Mouse (Mus musculus) cerebellum, adult 9-11 months (tissue): ENCODE measurements at regions not wholly inside any gene's neighbourhood (a gene's known extent, or its start where the extent isn't known, plus 50 kb on each side); places are given as distances from the start of the nearest gene placed in this dataset.

ENCODE experiments used
- DNase-seq: peaks from one replicate; pipeline ENCODE4 v3.0.0; 2022

DNA sequence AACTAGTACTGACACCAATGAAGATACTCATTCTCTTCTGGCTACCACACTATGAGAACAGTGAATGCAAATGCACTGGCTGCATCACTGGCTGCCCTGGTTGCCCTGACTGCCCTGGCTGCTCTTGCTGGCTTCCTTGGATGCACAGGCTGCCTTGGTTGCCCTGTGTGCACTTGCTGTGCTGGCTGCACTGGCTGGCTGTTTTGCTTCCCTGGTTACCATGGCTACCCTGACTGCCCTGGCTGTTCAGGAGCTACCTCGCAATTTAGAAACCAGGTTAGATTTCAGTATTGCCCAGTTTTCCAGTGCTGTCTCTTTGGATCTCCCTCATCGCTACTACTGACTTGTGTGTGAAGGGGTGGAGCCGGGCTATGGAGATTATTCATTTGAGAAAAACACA, 175.7 kb downstream of the Fat4 start:
- DNase-seq: no peak

- DNase-seq: no peak
Measured at GRCm38 (mm10) chr3:39065457-39065856, 178.7 kb downstream of the Fat4 start.

DNA sequence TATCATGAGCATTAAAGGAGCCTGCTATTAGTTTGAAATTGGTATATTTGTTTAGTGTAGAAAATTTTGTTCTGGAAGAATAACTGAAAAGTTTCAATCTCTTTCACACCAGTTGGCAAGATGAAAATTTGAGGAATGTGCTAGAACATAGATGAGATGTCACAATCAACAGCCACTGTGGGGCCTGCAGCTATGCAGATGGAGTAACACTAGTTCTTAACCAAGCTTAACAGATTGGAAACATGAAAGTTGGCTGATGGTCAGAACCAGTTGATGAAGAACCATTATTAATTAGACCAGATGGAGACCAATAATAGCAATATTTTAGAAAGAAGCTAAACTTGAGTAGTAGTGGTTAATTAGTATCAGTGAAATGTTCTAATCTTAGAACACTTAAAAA, 182.3 kb downstream of the Fat4 start:
- DNase-seq: no peak

- DNase-seq: no peak
Measured at GRCm38 (mm10) chr3:39082678-39083270, 196.0 kb downstream of the Fat4 start.

DNA sequence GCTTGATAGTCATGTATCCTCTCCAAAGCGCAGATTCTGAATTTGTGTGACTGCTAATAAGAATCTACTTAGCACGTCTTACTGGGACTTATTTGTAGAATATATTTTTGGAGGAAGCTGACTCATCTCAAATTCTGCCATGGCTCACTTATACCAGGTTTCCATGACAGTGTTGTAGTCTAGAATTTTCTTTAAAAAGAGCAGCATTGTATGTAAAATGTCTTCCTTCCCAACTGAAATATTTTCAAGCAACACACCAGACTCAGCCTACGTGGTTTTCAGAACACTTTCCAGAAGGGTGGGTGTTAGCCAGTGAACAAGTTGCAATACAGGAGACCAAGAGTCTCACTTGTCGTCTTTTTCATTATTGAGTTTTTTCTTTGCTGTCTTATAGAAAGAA, 202.2 kb downstream of the Fat4 start:
- no peak for DNase-seq

GRCm38 (mm10) chr3:39102324-39102723, 215.6 kb downstream of the Fat4 start:
- no peak for DNase-seq

DNA sequence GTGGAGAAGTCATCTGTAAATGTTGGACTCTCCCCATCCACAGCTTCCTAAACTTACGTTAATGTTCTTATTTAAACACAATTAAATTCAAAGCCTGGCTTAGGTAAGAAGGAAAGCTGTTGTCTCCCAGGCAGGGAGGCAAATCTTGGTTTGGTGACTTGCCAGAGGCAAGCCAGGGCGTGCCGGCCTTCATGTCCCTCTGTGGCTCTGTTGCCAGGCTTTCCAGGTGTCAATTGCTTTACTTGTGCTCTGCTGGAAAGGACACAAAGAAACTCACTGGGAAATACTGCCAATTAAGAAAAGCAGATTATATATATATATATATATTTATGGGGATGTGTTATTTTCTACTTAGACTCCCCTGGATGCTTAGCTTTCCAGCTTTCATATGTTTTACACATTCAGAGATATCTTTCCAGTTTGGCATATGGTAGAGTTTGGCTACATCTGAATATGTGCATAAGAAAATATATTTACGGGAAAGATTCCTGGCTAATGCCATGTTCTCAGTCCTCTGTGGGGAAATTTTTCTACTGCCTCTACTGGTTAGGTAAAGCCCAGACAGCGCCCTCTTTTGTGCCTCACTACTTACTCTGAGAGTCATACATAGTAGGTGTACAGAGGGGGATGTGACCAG, 223.1 kb downstream of the Fat4 start:
- DNase-seq: no peak

- DNase-seq: no peak
Measured at GRCm38 (mm10) chr3:39114056-39114455, 227.3 kb downstream of the Fat4 start.

DNA sequence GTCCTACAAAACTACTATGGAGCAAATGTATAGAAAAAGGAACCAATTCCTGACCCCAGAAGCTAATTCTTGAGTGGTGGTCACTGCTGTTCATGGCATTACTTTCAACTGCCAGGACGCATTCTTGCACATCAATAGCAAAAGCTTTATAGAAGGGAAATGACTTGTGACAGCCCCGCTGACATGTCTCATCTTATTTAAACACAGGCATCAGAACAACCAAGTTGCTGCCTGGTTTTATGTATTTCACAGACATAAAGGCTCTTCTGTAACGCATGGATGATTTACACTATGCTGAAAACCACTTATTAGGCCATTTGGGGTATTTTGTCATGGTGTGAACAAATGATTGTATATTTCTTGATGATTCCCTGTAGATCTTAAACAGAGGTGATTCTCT, 228.1 kb downstream of the Fat4 start:
- DNase-seq: no peak

DNA sequence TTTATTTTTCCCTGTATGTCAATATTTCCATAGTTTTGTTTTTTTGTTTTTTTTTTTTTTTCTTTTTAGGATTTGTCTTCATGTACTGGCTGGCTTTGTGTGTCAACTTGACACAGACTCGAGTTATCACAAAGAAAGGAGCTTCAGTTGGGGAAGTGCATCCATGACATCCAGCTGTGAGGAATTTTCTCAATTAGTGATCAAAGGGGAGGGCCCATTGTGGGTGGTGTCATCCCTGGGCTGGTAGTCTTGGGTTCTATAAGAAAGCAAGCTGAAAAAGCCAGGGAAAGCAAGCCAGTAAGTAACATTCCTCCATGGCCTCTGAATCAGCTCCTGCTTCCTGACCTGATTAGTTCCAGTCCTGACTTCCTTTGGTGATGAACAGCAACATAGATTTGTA, 228.7 kb downstream of the Fat4 start:
- no peak for DNase-seq

DNA sequence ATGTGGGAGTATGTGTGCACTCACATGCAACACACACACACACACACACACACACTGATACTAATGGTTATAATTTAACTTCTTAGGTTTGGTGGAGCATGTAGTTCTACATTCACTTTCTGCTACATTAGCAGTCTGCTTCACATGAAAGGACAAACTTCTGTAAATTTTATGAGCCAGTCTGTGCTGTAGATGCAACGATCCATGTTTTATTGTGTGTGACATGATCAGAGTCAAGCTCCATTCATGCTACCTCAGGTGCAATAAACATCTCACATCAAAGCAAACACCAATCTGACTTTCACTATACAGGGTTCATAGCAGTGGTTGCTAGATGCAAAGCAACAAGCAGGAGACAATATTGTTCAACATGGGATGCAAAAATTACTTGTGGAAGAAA, 235.5 kb downstream of the Fat4 start:
- DNase-seq: no peak

GRCm38 (mm10) chr3:39130532-39130931, 243.8 kb downstream of the Fat4 start:
- no peak for DNase-seq

- no peak for DNase-seq
Measured at GRCm38 (mm10) chr3:39165006-39165667, 278.4 kb downstream of the Fat4 start.

DNA sequence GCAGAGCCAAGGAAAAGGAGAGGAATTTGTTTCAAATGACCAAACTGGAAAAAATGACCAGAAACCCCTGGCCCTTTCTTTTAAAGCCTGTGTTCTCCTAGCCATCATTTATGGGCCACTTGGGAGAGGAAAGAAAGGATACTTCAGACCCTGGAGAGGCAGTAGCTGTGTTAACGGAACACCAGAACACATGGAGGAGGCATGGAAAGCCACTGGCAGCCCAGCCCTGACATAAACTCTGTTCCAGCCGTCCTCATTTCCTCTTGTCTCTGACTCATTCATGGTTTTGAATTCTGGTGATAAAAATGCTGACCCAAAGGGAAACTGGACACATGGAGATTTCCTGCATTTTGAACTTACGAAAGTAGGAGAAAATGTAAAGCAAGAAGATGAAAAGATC, 295.9 kb downstream of the Fat4 start:
- DNase-seq: no peak

GRCm38 (mm10) chr3:39195102-39195501, 308.4 kb downstream of the Fat4 start:
- no peak for DNase-seq

DNA sequence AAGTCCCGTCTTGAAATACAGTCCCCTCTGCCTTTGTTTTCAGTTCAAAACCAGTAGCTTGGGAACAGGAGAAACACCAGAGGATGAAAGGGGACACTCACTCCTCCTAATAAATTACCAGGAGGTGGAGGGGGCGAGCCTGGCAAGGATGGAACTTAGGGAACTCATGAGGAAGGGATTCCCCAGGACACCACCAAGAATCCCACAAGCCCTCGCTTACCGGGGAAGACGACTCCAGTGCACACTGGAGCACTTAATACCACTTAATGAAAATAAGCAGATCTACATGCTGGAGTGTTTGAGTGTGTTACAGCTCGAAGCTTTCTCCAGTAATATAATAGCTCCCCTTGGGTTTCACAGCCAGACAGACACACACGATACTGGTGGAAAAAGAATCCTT, 315.9 kb downstream of the Fat4 start:
- DNase-seq: no peak

DNA sequence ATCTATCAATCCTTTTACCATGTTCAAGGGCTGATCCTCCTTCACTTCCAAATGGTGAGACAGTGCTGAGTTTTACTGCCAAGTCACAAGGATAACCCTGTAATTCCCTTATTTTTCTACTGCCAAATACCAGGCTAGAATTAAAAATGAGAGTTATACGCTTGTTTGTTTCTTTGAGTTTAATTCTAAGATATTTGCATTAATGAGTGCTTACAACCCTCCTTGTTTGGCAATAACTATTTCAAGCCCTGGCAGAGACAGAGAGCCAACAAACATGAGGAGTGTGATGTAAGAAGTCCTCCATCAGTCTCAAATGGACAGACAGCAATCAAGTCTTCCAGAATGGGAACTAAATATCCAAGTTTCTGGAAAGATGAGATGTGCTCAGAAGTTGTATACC, 321.9 kb downstream of the Fat4 start:
- DNase-seq: no peak

DNA sequence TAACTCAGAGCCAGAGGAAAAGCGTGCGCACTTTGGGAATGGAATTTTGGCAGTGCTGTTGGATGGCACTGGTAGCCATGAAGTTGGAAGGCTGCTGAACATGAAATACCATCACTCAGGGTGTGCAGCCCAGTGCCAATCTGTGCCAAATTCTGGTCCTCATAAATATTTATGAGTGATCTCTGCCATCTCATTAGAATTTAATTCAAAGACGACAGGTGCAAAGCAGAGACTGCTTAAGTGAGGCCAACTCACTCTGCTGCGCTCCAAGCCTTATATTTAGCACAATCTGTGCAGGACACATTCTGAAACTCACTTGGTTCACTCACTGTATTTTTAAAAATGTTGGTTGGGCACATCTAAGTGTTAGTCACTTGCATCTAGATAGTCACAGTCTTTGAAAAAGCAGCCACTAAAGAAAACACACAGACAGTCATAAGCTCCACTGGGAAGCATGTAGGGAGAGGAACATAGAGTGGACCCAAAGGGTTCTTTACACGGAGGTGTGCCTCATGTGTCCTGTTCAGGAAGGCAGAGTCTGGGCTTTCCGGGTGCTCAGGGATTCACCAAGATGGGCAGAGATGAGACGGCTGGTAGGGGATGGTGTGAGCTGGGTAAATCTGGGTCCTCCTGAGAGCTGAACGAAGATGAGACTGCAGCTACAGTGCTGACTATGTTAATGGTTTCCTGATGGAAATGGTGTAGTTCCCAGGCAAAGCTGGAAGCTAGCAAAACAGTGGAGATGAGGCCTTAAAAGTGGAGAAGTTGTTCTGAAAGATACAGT, 322.8 kb downstream of the Fat4 start:
- DNase-seq: no peak

- DNase-seq: no peak
Measured at GRCm38 (mm10) chr3:39211670-39212069, 324.9 kb downstream of the Fat4 start.

DNA sequence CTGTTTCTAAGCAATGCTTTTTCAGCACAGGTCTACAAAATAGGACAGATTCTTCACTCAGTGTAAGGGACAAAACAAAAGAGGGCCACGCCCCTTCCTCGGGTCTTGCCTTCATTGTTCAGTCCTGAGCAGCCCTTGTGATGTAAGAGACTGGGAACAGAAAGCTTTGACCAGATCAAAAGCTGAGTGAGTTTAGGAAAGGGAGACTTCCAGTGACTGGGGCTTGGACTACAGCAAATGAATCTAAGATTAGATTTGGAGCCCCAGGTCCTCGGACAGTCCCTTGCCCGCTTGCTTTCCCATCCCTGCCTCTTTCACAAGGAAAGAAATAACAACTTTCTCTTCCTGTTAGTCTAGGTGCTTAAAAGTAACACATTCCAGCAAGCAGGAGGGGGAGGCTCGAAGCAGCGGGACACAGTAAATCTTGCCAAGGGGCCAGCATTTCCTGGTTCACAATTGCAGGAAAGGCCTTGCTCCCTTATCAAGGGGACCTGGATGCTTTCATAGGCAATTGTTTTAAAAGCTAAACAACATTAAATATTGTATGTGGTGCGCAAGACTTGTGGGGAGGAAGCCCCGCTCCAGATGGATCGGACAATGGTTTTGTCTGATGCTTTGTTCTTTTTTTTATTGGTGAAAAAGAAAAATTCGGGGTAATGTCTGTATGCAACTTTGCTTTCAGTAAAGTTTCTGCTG, 333.4 kb downstream of the Fat4 start:
- DNase-seq: no peak

DNA sequence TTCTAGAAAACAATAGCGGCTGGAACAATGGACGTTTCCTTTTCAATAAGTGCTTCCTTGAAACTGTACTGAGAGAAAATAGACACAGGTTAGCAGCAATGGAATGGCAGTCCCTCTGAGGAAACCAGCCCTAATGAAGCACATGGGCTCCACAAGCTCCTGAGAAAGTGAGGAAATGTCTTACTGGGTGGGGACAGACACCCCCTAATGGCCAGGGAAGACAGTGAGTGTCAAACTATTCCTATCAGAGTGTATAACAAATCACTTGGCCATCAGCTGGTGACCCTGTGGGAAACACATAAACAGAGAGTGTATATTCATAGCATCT, 333.9 kb downstream of the Fat4 start:
- DNase-seq: no peak

DNA sequence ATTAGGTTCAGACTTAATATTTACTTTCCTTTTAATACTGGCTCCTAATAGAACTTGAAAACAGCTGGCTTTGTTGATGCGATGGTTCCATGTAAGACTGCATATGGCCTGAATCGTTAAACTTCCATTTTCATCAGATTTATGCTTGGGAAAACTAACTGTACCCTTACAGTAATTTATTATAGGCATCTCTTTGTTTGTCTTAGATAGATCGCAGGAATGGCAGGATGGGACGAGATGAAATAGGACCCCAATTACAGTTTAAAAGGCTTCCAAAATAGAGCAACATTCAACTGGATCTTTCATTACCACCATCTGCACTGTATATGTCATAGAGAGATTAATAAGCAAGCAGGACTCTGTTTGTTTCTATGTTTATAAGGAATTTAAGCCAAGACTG, 335.3 kb downstream of the Fat4 start:
- DNase-seq: no peak

DNA sequence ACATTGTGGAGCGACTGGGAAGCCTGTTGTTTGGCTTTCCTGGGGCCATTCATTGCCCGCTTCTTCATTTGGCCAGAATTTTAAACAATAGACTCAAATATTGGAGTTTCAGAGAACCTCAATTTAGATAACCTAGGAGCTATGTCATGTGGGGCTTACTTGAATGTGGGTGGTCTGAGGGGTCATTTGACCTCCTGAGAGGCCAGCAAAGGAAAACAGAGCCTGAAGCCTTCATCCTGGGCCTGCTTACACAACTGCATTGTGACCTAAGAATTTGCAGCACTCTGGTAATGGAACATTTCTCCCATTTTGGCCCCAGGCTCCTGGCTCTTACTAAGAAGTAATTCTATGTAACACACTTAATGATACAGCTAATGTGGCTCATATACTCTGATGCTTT, 348.2 kb downstream of the Fat4 start:
- no peak for DNase-seq
